Mouse (Mus musculus) heart, embryonic 12.5 days (tissue): ENCODE data around the gene Taf11. TPM values are rescaled to one million over a fixed set of nuclear protein-coding genes. Genes with fewer than 3 reads are reported as not detected.

Experiments
- ATAC-seq: fragments of 200-750 bp; cut with Nextera tagmentation; 2 replicates; pipeline ENCODE4 v1.8.0; 2017; ENCODE audit warnings: moderate TSS enrichment, moderate library complexity; ENCODE audit not compliant: insufficient number of reproducible peaks, low FRiP score
- H3K27ac ChIP-seq: fragments of 300-500 bp; sonication (generic); 2 replicates; pipeline ENCODE4 v1.5.1; 2016; ENCODE audit warnings: mild to moderate bottlenecking, moderate library complexity; ENCODE audit not compliant: poor library complexity, severe bottlenecking
- H3K27me3 ChIP-seq: fragments of 300-500 bp; sonication (generic); replicated peaks from 2 replicates; pipeline ENCODE4 v1.6.1; 2016; ENCODE audit warnings: mild to moderate bottlenecking, moderate library complexity
- H3K36me3 ChIP-seq: fragments of 300-500 bp; sonication (generic); 2 replicates; pipeline ENCODE4 v1.6.1; 2016; ENCODE audit warnings: mild to moderate bottlenecking, moderate library complexity
- H3K4me1 ChIP-seq: fragments of 300-500 bp; sonication (generic); replicated peaks from 2 replicates; pipeline ENCODE4 v1.6.1; 2016; ENCODE audit warnings: mild to moderate bottlenecking
- H3K4me2 ChIP-seq: fragments of 300-500 bp; sonication (generic); 2 replicates; pipeline ENCODE4 v1.6.1; 2016; ENCODE audit warnings: mild to moderate bottlenecking, moderate library complexity
- H3K4me3 ChIP-seq: fragments of 300-500 bp; sonication (generic); 2 replicates; pipeline ENCODE4 v1.5.1; 2016; ENCODE audit warnings: mild to moderate bottlenecking
- H3K9ac ChIP-seq: fragments of 300-500 bp; sonication (generic); 2 replicates; pipeline ENCODE4 v1.6.1; 2016; ENCODE audit warnings: mild to moderate bottlenecking, moderate library complexity
- H3K9me3 ChIP-seq: fragments of 300-500 bp; sonication (generic); replicated peaks from 2 replicates; pipeline ENCODE4 v1.6.1; 2016; ENCODE audit warnings: mild to moderate bottlenecking, moderate library complexity
- WGBS: fragments of 180-500 bp; shearing (Covaris S2); methylation state at CpG from one replicate; pipeline ENCODE4 v1.1.7; 2016; 5-methylcytosine and 5-hydroxymethylcytosine counted together
- polyA plus RNA-seq: library from polyadenylated mRNA; unstranded; fragments of >200 nt; fragmentation: Nextera tagmentation; extraction: Ambion mirVana; gene quantifications from 2 replicates; pipeline ENCODE4 v1.2.1, GENCODE M21; 2016

Gene Taf11
- polyA plus RNA-seq, 1 experiment from 2014 or later, result 48.6 TPM

DNA sequence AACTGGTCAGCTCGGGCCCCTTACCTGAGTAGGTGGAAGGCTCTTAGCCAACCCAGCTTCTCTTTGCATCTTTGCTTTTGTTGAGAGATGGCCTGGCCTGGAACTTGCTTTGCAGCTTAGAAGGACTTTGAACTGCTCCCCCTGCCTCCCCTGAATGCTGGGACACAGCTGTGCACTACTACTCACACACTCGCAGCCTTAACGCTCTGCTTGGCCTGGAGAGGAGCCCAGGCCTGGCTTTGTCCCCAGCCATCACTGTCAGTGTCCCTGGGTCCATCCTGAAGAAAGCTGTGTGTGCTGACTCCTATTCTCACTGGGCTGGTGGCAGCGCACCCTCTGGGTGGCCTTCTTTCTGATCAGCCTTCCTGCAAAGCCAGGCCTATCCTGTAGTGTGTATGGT, 11.0 kb upstream of the Taf11 start:
- Histone ChIP-seq H3K9me3 (no peaks in the 10 kb centered on the region), H3K27ac (no peak overlapping the region), H3K9ac (no peak overlapping the region), H3K27me3 (no peaks in the 10 kb centered on the region), H3K4me2 (no peak overlapping the region), H3K4me3 (no peak overlapping the region), H3K4me1 (peaks cover 25% of the 10 kb centered on the region), H3K36me3 (peaks cover 2% of the 10 kb centered on the region; the same call in 1 of the 2 replicates)
- no peak for ATAC-seq
- WGBS, result 87% methylated on average over 4 of the region's 4 CpGs

DNA sequence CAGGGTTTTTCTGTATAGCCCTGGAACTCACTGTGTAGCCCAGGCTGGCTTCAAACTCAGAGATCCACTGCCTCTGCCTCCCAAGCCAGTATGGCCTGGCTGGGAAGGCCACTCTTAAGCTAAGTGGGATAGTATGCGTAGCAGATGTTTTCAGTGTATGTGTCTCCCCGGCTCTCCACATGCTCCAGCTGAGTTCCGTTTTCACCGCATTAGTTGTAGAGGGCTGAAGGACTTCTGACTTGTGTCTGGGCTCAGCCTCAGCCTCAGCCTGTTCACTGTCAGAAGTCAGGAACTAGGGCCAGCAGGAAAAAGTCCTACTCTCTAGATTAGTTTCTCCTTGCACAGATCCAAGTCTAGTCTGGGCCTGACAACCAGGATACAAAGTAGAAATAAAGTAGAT, 6.7 kb upstream of the Taf11 start:
- Histone ChIP-seq H3K9me3 (no peaks in the 10 kb centered on the region), H3K4me3 (no peak overlapping the region), H3K27ac (no peak overlapping the region), H3K4me2 (no peak overlapping the region), H3K27me3 (no peaks in the 10 kb centered on the region), H3K4me1 (peaks cover 24% of the 10 kb centered on the region), H3K9ac (no peak overlapping the region), H3K36me3 (no peaks in the 10 kb centered on the region; the same call in 1 of the 2 replicates)
- WGBS, result 59% methylated on average over 4 of the region's 4 CpGs
- no peak for ATAC-seq

DNA sequence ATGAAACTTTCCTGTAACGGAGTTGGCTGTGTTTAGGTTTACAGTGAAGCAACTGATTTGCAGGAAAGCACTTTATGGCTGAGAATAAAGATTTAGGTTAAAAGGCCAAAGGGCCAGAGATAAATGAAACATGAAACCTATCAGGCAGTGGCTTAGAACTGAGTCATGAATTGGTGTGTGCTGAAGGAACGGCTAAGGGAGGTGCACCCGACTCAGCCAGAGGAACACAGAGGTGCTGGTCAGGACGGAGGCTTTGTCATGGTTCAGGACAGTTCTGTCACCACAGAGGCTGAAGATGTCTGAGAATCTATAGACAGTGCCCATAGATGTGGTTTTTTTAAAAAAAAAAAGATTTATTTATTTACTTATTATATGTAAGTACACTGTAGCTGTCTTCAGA, 5.1 kb upstream of the Taf11 start:
- Histone ChIP-seq H3K27ac (no peak overlapping the region), H3K4me1 (peaks cover 27% of the 10 kb centered on the region), H3K36me3 (no peaks in the 10 kb centered on the region; the same call in 1 of the 2 replicates), H3K27me3 (no peaks in the 10 kb centered on the region), H3K4me2 (no peak overlapping the region), H3K9ac (no peak overlapping the region), H3K9me3 (no peaks in the 10 kb centered on the region), H3K4me3 (no peak overlapping the region)
- WGBS, result 76% methylated on average over 4 of the region's 4 CpGs
- ATAC-seq, result no peak

DNA sequence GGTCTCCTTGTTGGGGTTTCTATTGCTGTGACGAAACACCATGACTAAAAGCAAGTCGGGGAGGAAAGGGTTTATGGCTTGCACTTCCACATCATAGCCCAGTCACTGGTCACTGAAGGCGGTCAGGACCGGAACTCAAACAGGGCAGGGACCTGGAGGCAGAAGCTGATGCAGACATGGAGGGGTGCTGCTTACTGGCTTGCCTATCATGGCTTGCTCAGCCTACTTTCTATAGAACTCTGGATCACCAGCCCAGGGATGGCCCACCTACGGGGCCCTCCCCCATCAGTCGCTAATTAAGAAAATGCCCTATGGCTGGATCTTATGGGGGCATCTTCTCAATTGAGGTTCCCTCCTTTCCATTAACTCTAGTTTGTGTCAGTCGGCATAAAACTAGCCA, 1.7 kb upstream of the Taf11 start:
- H3K4me1 ChIP-seq, result peaks cover 16% of the 10 kb centered on the region
- H3K9ac ChIP-seq, result no peak overlapping the region
- no peak overlapping the region for H3K4me3 ChIP-seq
- no peak overlapping the region for H3K27ac ChIP-seq
- H3K36me3 ChIP-seq, result no peaks in the 10 kb centered on the region; the same call in 1 of the 2 replicates
- no peaks in the 10 kb centered on the region for H3K9me3 ChIP-seq
- 91% methylated on average over 7 of the region's 7 CpGs for WGBS
- no peak for ATAC-seq
- no peaks in the 10 kb centered on the region for H3K27me3 ChIP-seq
- H3K4me2 ChIP-seq, result no peak overlapping the region

DNA sequence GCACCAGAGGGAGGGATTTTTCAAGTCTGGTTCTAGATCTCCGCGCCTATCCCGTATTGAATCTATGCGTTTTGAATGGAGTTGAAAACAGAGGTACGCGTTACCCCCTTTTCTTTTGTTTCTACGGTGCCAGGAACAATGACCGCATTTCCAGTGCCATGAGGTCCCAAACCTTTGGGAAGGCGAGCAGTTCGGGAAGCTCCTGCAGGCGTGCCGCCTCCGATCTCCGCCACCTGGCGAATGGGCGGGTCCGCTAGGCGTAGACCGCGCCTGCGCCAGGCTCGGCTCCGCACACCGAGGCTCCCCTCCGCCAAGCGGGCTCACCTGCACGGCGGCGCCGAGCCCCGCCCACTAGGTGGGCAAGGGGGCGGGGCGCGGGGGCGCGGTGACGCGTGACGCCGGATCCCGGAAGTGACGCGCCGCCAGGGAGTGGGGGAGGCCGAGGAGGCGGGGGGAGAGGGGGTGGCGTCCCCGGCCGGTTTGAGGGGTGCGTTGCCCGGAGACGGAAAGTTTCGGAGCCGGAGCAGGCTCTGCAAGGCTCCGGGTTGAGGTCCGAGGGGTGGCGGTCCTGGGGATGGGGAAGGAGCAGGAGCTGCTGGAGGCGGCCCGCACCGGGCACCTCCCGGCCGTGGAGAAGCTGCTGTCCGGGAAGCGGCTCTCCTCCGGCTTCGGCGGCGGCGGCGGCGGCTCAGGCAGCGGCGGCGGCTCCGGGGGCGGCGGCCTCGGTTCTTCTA, 589 bp downstream of the Taf11 start, which contains the start of gene Anks1:
Anks1 (plus strand) TSS at position 419 of the 734 bp plus-strand sequence.
- no peaks in the 10 kb centered on the region for H3K9me3 ChIP-seq
- H3K4me3 ChIP-seq, result peak within 1 kb of the TSS; percentile 86
- WGBS, result under 1% methylated on average over 76 of the region's 78 CpGs
- peak within 1 kb of the TSS; percentile 78 for H3K27ac ChIP-seq
- ATAC-seq, result peak; percentile 90
- H3K4me2 ChIP-seq, result peak within 1 kb of the TSS; percentile 95
- peaks cover 9% of the 10 kb centered on the region for H3K36me3 ChIP-seq
- peak within 1 kb of the TSS; percentile 91 for H3K9ac ChIP-seq
- peaks cover 19% of the 10 kb centered on the region for H3K4me1 ChIP-seq
- no peaks in the 10 kb centered on the region for H3K27me3 ChIP-seq

DNA sequence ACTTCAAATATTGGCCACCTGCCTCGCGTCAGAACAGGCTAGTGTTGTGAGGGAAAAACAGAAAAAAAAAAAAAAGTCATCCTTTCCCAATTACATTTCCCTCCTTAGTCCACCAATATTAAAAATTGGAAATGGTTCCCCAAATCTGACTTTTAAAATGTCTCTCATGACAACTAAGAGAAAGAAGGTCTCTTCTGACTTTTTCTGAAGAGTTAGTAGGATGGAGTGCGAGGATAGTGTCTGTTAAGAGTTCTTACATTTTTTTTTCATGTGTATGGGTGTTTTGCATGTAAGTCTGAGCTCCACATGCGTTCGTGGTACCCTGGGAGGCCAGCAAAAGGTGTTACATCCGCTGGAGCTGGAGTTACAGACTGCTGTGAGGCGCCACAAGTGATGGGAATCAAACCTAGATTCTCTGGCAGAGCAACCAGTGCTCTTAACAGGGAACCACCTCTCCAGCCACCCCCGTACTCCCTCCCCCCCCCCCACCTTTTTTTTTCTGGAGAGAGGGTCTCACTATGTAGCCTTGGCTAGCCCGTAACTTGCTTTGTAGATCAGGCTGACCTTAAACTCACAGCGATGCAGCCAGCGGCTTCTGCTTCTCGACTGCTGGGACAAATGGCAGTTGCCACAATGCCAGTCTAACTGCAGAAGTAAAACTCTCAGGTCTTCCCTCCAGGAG, 1.3 kb downstream of the Taf11 start:
- peak overlapping the region; percentile 86 for H3K4me3 ChIP-seq
- peak overlapping the region; percentile 78 for H3K27ac ChIP-seq
- no peaks in the 10 kb centered on the region for H3K9me3 ChIP-seq
- no peaks in the 10 kb centered on the region for H3K27me3 ChIP-seq
- peaks cover 14% of the 10 kb centered on the region for H3K36me3 ChIP-seq
- peak overlapping the region; percentile 95 for H3K4me2 ChIP-seq
- H3K4me1 ChIP-seq, result peaks cover 19% of the 10 kb centered on the region
- no peak for ATAC-seq
- under 1% methylated on average over 12 of the region's 12 CpGs for WGBS
- H3K9ac ChIP-seq, result peak overlapping the region; percentile 91

DNA sequence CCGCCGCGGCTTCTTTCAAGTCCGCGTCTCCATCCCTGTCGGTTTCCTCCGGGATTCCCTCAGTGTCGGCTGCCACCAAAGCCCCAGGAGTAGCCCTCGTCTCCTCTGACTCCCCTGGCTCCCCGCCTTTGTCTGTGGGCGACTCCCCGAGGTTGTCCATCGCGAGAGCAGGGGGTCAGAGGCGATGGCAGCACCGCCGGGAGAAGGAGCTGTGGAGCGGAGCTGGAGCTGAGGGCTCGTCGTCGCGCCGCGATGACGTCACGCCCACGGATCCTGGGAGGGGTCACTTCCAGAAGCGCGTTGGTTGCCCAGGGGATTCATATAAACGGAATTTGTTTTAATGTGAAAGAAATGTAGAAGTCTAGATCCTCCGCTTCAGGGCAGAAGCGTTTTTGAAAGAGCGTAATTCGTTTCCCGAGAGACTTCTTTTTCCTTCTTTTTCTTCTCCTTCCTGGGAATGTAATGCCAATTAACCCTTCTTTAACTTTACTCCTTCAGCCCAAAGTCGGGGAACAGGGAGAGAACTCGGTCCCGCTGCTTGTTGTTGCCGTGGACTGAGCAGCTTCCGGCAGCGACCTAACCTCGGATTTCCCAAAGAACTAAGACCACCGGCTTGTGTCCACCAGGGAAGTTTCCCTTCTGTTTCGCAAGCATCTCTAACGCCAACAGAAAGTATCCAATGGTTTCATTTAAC, 2.0 kb downstream of the Taf11 start:
- WGBS, result under 1% methylated on average over 45 of the region's 45 CpGs
- Histone ChIP-seq H3K27ac (peak overlapping the region; percentile 31; the same call in 1 of the 2 replicates), H3K4me3 (peak overlapping the region; percentile 86), H3K36me3 (peaks cover 21% of the 10 kb centered on the region), H3K4me1 (peaks cover 19% of the 10 kb centered on the region), H3K9ac (peak overlapping the region; percentile 80), H3K27me3 (no peaks in the 10 kb centered on the region), H3K4me2 (peak overlapping the region; percentile 95), H3K9me3 (no peaks in the 10 kb centered on the region)
- peak; percentile 65 for ATAC-seq

DNA sequence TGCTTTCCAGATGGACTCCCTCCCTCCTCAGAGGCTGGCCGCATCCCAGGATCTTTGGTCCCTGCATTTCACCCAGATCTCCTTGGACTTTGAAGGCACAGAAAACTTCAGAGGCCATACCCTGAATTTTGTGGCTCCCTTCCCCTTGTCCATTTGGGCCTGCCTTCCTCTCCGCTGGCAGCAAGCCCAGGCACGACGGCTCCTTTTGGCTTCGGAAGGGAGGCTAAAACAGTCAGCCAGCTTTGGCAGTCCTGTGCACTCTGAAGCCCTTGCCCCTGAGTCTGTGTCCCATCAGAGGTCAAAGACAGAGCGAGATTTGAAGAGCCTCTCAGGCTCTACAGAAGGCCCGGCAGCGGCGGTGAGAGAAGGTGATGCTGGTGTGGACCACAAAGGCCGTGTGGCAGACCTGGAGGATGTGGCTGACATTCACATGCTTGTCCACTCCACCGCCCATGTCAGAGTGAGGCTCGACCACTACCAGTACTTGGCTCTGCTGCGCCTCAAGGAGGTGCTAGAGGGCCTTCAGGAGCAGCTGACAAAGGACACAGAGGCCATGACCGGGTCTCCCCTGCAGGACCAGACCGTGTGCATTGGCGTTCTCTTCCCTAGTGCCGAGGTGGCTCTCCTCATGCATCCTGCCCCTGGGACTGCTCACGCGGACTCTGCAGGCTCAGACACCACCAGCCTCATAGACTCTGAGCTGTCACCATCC, 23.0 kb downstream of the Taf11 start:
- no peak for ATAC-seq
- no peak overlapping the region for H3K9ac ChIP-seq
- no peaks in the 10 kb centered on the region for H3K9me3 ChIP-seq
- peaks cover 68% of the 10 kb centered on the region for H3K36me3 ChIP-seq
- no peak overlapping the region for H3K4me3 ChIP-seq
- peaks cover 4% of the 10 kb centered on the region; the same call in 1 of the 2 replicates for H3K4me1 ChIP-seq
- WGBS, result 74% methylated on average over 19 of the region's 19 CpGs
- H3K27me3 ChIP-seq, result no peaks in the 10 kb centered on the region
- no peak overlapping the region for H3K4me2 ChIP-seq
- H3K27ac ChIP-seq, result no peak overlapping the region

DNA sequence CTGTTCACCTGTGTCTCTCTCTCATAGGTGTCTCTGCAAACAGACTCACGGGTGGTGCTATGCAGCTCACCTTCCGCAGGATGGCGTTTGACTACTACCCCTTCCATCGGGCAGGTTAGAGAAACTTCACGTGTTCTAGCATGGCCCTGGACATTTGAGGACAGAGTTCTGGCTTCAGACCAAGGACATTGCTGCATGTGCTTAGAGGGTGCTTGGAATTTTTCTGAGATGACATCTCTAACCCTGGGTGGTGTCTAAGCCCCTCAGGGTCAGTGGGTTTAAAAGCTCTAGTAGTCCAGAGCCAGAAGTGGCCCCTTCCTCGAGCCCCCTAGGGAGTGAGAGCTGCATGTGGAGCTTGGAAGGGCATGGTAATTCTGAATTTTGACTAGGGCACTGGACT, 25.6 kb downstream of the Taf11 start:
- H3K9ac ChIP-seq, result no peak overlapping the region
- H3K27ac ChIP-seq, result no peak overlapping the region
- ATAC-seq, result no peak
- H3K9me3 ChIP-seq, result no peaks in the 10 kb centered on the region
- 0 out of 2 replicates have a peak, but pooled peaks cover 1% of the 10 kb centered on the region for H3K4me1 ChIP-seq
- peaks cover 79% of the 10 kb centered on the region for H3K36me3 ChIP-seq
- H3K4me2 ChIP-seq, result no peak overlapping the region
- H3K27me3 ChIP-seq, result no peaks in the 10 kb centered on the region
- WGBS, result 88% methylated on average over 6 of the region's 6 CpGs
- no peak overlapping the region for H3K4me3 ChIP-seq

DNA sequence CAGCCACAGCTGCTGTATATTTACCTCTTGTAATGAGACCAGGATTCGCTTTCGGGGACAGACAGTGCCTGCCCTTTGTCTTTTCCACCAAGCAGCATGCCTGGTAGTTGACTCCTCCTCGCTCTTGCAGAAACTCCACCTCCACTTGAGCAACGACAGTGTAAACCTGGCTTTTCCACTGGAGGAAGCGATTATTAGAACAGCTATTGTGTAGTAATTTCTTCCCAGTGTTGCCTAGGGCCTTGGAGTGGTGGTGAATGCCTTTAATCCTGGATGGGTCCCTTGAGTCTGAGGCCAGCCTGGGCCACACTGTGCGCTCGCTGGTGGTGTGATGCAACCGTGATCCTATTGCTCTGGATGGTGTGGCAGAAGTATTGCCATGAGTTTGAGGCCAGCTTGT, 26.5 kb downstream of the Taf11 start:
- peaks cover 84% of the 10 kb centered on the region for H3K36me3 ChIP-seq

More for the DNA sequence above, 26.5 kb downstream of the Taf11 start:
- Histone ChIP-seq H3K4me1 (no peaks in the 10 kb centered on the region), H3K4me3 (no peak overlapping the region), H3K9ac (no peak overlapping the region), H3K27ac (no peak overlapping the region), H3K27me3 (no peaks in the 10 kb centered on the region), H3K9me3 (no peaks in the 10 kb centered on the region), H3K4me2 (no peak overlapping the region)
- no peak for ATAC-seq
- WGBS, result 89% methylated on average over 8 of the region's 8 CpGs
